Comparison of ENCODE assay signal across 17 mouse cellular contexts in genomic region chr11:74531725-74532124, GRCm38 (mm10).
DNase-seq lines count a peak whose midpoint lies in the region; ATAC-seq and TF ChIP-seq lines count a peak whose summit lies in the region.
"Had no signal": no experiment of that assay in that cellular context is flagged by ENCODE, and none has a peak within 500 bp of the region (broad histone marks: within the 10 kb centered on the region; RNA-seq: fewer than 3 reads in every experiment).

No protein-coding gene starts in this region.

- intact Hi-C loops in gastrocnemius, adult 2 months (cut with DNase I): no loop called here

- H3K4me2 ChIP-seq in forebrain, embryonic 14.5 days (ENCODE audit: low read length): no peak overlapping the region
- H3K4me2 ChIP-seq in midbrain, postnatal 0 days (ENCODE audit: low read depth, low read length, poor library complexity, severe bottlenecking): no peak overlapping the region
- H3K4me2 ChIP-seq: heart, embryonic 12.5 days had no signal

- H3K27ac ChIP-seq in forebrain, embryonic 10.5 days: 0 out of 2 replicates have a peak overlapping the region, but pooled peaks have one; percentile 51
- H3K27ac ChIP-seq in forebrain, embryonic 14.5 days (ENCODE audit: low read depth, low read length): no peak overlapping the region
- H3K27ac ChIP-seq in midbrain, embryonic 10.5 days (replicated peaks): peak overlapping the region; percentile 49
- H3K27ac ChIP-seq in midbrain, postnatal 0 days (ENCODE audit: low read depth, low read length): no peak overlapping the region
- no peak overlapping the region for H3K27ac ChIP-seq in thymus, adult 2 months (ENCODE audit: control insufficient read depth, insufficient read depth, low read length)
- no peak overlapping the region for H3K27ac ChIP-seq in gastrocnemius, adult 2 months

- no peak overlapping the region for H3K9ac ChIP-seq in forebrain, embryonic 14.5 days (ENCODE audit: low read length)
- no peak overlapping the region for H3K9ac ChIP-seq in midbrain, postnatal 0 days (replicated peaks; ENCODE audit: low read length, poor library complexity, severe bottlenecking)
- H3K9ac ChIP-seq: heart, embryonic 12.5 days had no signal

- no peak for TF ChIP-seq POLR2A in thymus, adult 2 months (IDR thresholded peaks at IDR 0.05; ENCODE audit: control insufficient read depth, extremely low read depth, insufficient read depth, low read length, poor library complexity)

- 25% methylated on average over 3 of the region's 3 CpGs for WGBS in forebrain, embryonic 10.5 days
- 16% methylated on average over 3 of the region's 3 CpGs for WGBS in forebrain, embryonic 14.5 days
- WGBS in midbrain, embryonic 10.5 days: 23% methylated on average over 3 of the region's 3 CpGs
- WGBS in midbrain, postnatal 0 days: 22% methylated on average over 3 of the region's 3 CpGs
- 8% methylated on average over 3 of the region's 3 CpGs for WGBS in thymus, adult 2 months

- H3K9me3 ChIP-seq in forebrain, embryonic 10.5 days: no peaks in the 10 kb centered on the region
- no peaks in the 10 kb centered on the region for H3K9me3 ChIP-seq in forebrain, embryonic 14.5 days (replicated peaks; ENCODE audit: control insufficient read depth, low read length)
- H3K9me3 ChIP-seq in midbrain, embryonic 10.5 days (replicated peaks): no peaks in the 10 kb centered on the region
- no peaks in the 10 kb centered on the region for H3K9me3 ChIP-seq in midbrain, postnatal 0 days (ENCODE audit: low read length)
- H3K9me3 ChIP-seq: heart, embryonic 12.5 days had no signal

- TF ChIP-seq CTCF in midbrain, postnatal 0 days (IDR thresholded peaks at IDR 0.05): no peak
- no peak for TF ChIP-seq CTCF in thymus, adult 2 months (IDR thresholded peaks at IDR 0.05; ENCODE audit: borderline replicate concordance, control insufficient read depth, extremely low read depth, insufficient read depth, low read length, poor library complexity)
- TF ChIP-seq CTCF in gastrocnemius, adult 2 months (IDR thresholded peaks at IDR 0.05): no peak

- no peaks in the 10 kb centered on the region for H3K36me3 ChIP-seq in forebrain, embryonic 10.5 days (replicated peaks)
- H3K36me3 ChIP-seq in forebrain, embryonic 14.5 days (ENCODE audit: control insufficient read depth, insufficient read depth, low read length): no peaks in the 10 kb centered on the region
- no peaks in the 10 kb centered on the region for H3K36me3 ChIP-seq in midbrain, embryonic 10.5 days
- no peaks in the 10 kb centered on the region for H3K36me3 ChIP-seq in midbrain, postnatal 0 days (ENCODE audit: insufficient read depth, low read length)
- H3K36me3 ChIP-seq in thymus, adult 2 months (ENCODE audit: control insufficient read depth, insufficient read depth, low read length): no peaks in the 10 kb centered on the region
- H3K36me3 ChIP-seq: heart, embryonic 12.5 days had no signal

- no peak overlapping the region for H3K4me3 ChIP-seq in forebrain, embryonic 10.5 days
- H3K4me3 ChIP-seq in forebrain, embryonic 14.5 days (ENCODE audit: low read depth, low read length): no peak overlapping the region
- no peak overlapping the region for H3K4me3 ChIP-seq in midbrain, embryonic 10.5 days
- no peak overlapping the region for H3K4me3 ChIP-seq in midbrain, postnatal 0 days (ENCODE audit: low read depth, low read length)
- no peak overlapping the region for H3K4me3 ChIP-seq in thymus, adult 2 months (ENCODE audit: control insufficient read depth, insufficient read depth, low read length)
- no peak overlapping the region for H3K4me3 ChIP-seq in gastrocnemius, adult 2 months
- H3K4me3 ChIP-seq: heart, embryonic 12.5 days had no signal

- H3K4me1 ChIP-seq in forebrain, embryonic 10.5 days: peaks cover 28% of the 10 kb centered on the region
- H3K4me1 ChIP-seq in forebrain, embryonic 14.5 days (ENCODE audit: control insufficient read depth, insufficient read depth, low read length): no peaks in the 10 kb centered on the region; the same call in 1 of the 2 replicates
- peaks cover 32% of the 10 kb centered on the region for H3K4me1 ChIP-seq in midbrain, embryonic 10.5 days
- H3K4me1 ChIP-seq in midbrain, postnatal 0 days (ENCODE audit: insufficient read depth, low read length): peaks cover 4% of the 10 kb centered on the region
- H3K4me1 ChIP-seq in thymus, adult 2 months (replicated peaks; ENCODE audit: control insufficient read depth, insufficient read depth, low read length): peaks cover 23% of the 10 kb centered on the region

- no peak for ATAC-seq in forebrain, embryonic 14.5 days
- ATAC-seq in midbrain, postnatal 0 days (ENCODE audit: low FRiP score): no peak
- ATAC-seq: forebrain, embryonic 16.5 days; hindbrain, embryonic 16.5 days; inflammation-experienced regulatory T-cells, adult 6 months had no signal

- H3K27me3 ChIP-seq in forebrain, embryonic 10.5 days (ENCODE audit: poor library complexity, severe bottlenecking): peaks cover 24% of the 10 kb centered on the region
- no peaks in the 10 kb centered on the region for H3K27me3 ChIP-seq in forebrain, embryonic 14.5 days (replicated peaks; ENCODE audit: control insufficient read depth, insufficient read depth, low read length)
- H3K27me3 ChIP-seq in midbrain, embryonic 10.5 days (ENCODE audit: low read depth, poor library complexity, severe bottlenecking): peaks cover 23% of the 10 kb centered on the region
- no peaks in the 10 kb centered on the region for H3K27me3 ChIP-seq in midbrain, postnatal 0 days (ENCODE audit: insufficient read depth, low read length)
- no peaks in the 10 kb centered on the region for H3K27me3 ChIP-seq in thymus, adult 2 months (ENCODE audit: control insufficient read depth, insufficient read depth, low read length)
- H3K27me3 ChIP-seq: heart, embryonic 12.5 days had no signal

- no peak for DNase-seq in forebrain, embryonic 10.5 days (ENCODE audit: extremely low spot score, low spot score)
- DNase-seq in forebrain, embryonic 14.5 days (ENCODE audit: low spot score): no peak
- DNase-seq in midbrain, embryonic 10.5 days (ENCODE audit: low spot score): no peak
- DNase-seq in midbrain, postnatal 0 days (ENCODE audit: low spot score): no peak
- peak; percentile 69 for DNase-seq in thymus, postnatal 0 days (ENCODE audit: low spot score)
- DNase-seq in thymus, adult 2 months: no peak
- DNase-seq in gastrocnemius, adult 2 months: no peak
- DNase-seq: adrenal gland, adult 2 months; adrenal gland, postnatal 25 days; cerebellum, adult 18-20 months; cerebellum, adult 9-11 months; cerebellum, postnatal 36 days; gastrocnemius, postnatal 25 days had no signal

Comparison
In these comparisons a context has a peak if more than half of its experiments do, and no peak if none do; other contexts are left out.
1. H3K27ac ChIP-seq: peak in forebrain, embryonic 10.5 days (single experiment) and midbrain, embryonic 10.5 days (single experiment); none in forebrain, embryonic 14.5 days (single experiment), midbrain, postnatal 0 days (single experiment), thymus, adult 2 months (single experiment) and gastrocnemius, adult 2 months (single experiment).